21 mouse cellular contexts compared by ENCODE assay signal in the genomic region with DNA sequence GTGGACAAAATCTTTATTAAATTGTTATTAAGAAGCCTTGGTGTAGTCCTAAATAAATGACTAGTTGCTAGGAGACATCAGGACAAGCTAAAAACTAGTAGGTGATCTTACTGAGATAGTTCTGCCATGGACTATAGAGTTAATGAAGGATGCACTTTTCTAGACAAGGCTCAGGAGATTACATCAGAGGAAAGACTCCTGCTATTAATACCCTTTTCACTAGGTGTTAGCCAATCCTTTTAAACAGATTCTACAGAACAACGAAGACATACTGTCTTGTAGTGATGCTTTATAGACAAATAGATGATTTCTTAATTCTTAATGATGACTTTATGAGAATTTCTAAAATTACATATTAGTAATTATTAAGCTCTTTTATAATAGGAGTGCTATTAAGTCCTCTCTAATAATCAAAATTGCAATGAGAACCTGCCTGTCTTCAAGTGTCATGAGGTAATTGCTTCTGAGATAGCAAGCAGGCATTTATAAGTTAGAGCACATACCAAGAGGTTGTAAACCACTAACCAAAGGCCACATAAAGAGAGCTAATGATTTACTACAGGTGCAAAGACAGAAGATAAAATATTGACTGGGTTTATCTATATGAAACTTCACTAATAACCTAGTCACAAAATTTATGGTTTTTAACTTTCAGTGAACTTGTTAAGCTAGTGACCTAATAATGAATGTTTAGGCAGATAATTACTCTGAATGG.
DNase-seq lines count a peak whose midpoint lies in the region; ATAC-seq and TF ChIP-seq lines count a peak whose summit lies in the region.
"Had no signal": no experiment of that assay in that cellular context is flagged by ENCODE, and none has a peak within 500 bp of the region (broad histone marks: within the 10 kb centered on the region; RNA-seq: fewer than 3 reads in every experiment).

No protein-coding gene starts in this region.

- H3K9ac ChIP-seq in intestine, embryonic 15.5 days, result no peak overlapping the region
- no peak overlapping the region for H3K9ac ChIP-seq in intestine, embryonic 16.5 days (ENCODE audit: low read depth, low read length)
- no peak overlapping the region for H3K9ac ChIP-seq in intestine, postnatal 0 days (ENCODE audit: low read depth, low read length)
- H3K9ac ChIP-seq in midbrain, embryonic 13.5 days (replicated peaks), result no peak overlapping the region

- no peak overlapping the region for H3K27ac ChIP-seq in intestine, embryonic 15.5 days
- H3K27ac ChIP-seq in intestine, embryonic 16.5 days (ENCODE audit: low read length), result no peak overlapping the region
- no peak overlapping the region for H3K27ac ChIP-seq in intestine, postnatal 0 days (ENCODE audit: low read depth, low read length)
- no peak overlapping the region for H3K27ac ChIP-seq in midbrain, embryonic 13.5 days

- H3K36me3 ChIP-seq in intestine, embryonic 15.5 days, result no peaks in the 10 kb centered on the region
- no peaks in the 10 kb centered on the region for H3K36me3 ChIP-seq in intestine, embryonic 16.5 days (ENCODE audit: control insufficient read depth, insufficient read depth, low read length)
- no peaks in the 10 kb centered on the region for H3K36me3 ChIP-seq in intestine, postnatal 0 days (ENCODE audit: control insufficient read depth, insufficient read depth)
- no peaks in the 10 kb centered on the region for H3K36me3 ChIP-seq in midbrain, embryonic 13.5 days
- H3K36me3 ChIP-seq: G1E had no signal

- no peaks in the 10 kb centered on the region for H3K27me3 ChIP-seq in intestine, embryonic 15.5 days (replicated peaks)
- no peaks in the 10 kb centered on the region for H3K27me3 ChIP-seq in intestine, embryonic 16.5 days (replicated peaks; ENCODE audit: control insufficient read depth, insufficient read depth, low read length)
- no peaks in the 10 kb centered on the region for H3K27me3 ChIP-seq in intestine, postnatal 0 days (replicated peaks; ENCODE audit: control insufficient read depth, insufficient read depth, low read length)
- H3K27me3 ChIP-seq in midbrain, embryonic 13.5 days, result no peaks in the 10 kb centered on the region
- H3K27me3 ChIP-seq: CH12.LX, Patski had no signal

- H3K9me3 ChIP-seq in intestine, embryonic 15.5 days, result no peaks in the 10 kb centered on the region
- no peaks in the 10 kb centered on the region for H3K9me3 ChIP-seq in intestine, embryonic 16.5 days (ENCODE audit: control insufficient read depth, low read length)
- H3K9me3 ChIP-seq in intestine, postnatal 0 days (ENCODE audit: control insufficient read depth), result no peaks in the 10 kb centered on the region
- no peaks in the 10 kb centered on the region for H3K9me3 ChIP-seq in midbrain, embryonic 13.5 days
- H3K9me3 ChIP-seq: G1E had no signal

- 53% methylated on average over 1 of the region's 1 CpGs for WGBS in intestine, embryonic 15.5 days
- WGBS in intestine, embryonic 16.5 days, result 59% methylated on average over 1 of the region's 1 CpGs
- 40% methylated on average over 1 of the region's 1 CpGs for WGBS in intestine, postnatal 0 days
- 54% methylated on average over 1 of the region's 1 CpGs for WGBS in midbrain, embryonic 13.5 days

- no peak overlapping the region for H3K4me2 ChIP-seq in intestine, embryonic 15.5 days (replicated peaks)
- no peak overlapping the region for H3K4me2 ChIP-seq in intestine, embryonic 16.5 days (ENCODE audit: low read depth, low read length)
- H3K4me2 ChIP-seq in intestine, postnatal 0 days (replicated peaks; ENCODE audit: low read depth), result no peak overlapping the region
- H3K4me2 ChIP-seq in midbrain, embryonic 13.5 days (replicated peaks), result no peak overlapping the region

- ATAC-seq in intestine, embryonic 15.5 days, result peak; percentile 95
- ATAC-seq in intestine, embryonic 16.5 days, result peak; percentile 98
- ATAC-seq in intestine, postnatal 0 days, result peak; percentile 87
- no peak for ATAC-seq in midbrain, embryonic 13.5 days
- ATAC-seq: activated CD4-positive, CD25-positive, alpha-beta regulatory T cell, adult 4 months; CD4-positive, CD25-positive, alpha-beta regulatory T cell, adult 4 months; Patski had no signal

- DNase-seq in kidney, adult 8-10 months, result no peak
- no peak for DNase-seq in lung, postnatal 10 days
- DNase-seq: adrenal gland, adult 2 months; adrenal gland, adult 8-10 months; adrenal gland, postnatal 10 days; adrenal gland, postnatal 14 days; adrenal gland, postnatal 25 days; adrenal gland, postnatal 36 days; B cell, adult 2 months; cerebellum, adult 11 months; cerebellum, adult 11-12 months; cerebellum, adult 18-20 months had no signal

- no peak overlapping the region for H3K4me3 ChIP-seq in intestine, embryonic 15.5 days (replicated peaks)
- no peak overlapping the region for H3K4me3 ChIP-seq in intestine, embryonic 16.5 days (ENCODE audit: low read length)
- H3K4me3 ChIP-seq in intestine, postnatal 0 days (ENCODE audit: low read depth, low read length), result no peak overlapping the region
- no peak overlapping the region for H3K4me3 ChIP-seq in midbrain, embryonic 13.5 days (replicated peaks)

- H3K4me1 ChIP-seq in intestine, embryonic 15.5 days (replicated peaks), result no peaks in the 10 kb centered on the region
- no peaks in the 10 kb centered on the region for H3K4me1 ChIP-seq in intestine, embryonic 16.5 days (ENCODE audit: control insufficient read depth, insufficient read depth, low read length)
- H3K4me1 ChIP-seq in intestine, postnatal 0 days (replicated peaks; ENCODE audit: control insufficient read depth, insufficient read depth, low read length), result no peaks in the 10 kb centered on the region
- H3K4me1 ChIP-seq in midbrain, embryonic 13.5 days (replicated peaks), result no peaks in the 10 kb centered on the region

- no peak for TF ChIP-seq CTCF in intestine, postnatal 0 days (IDR thresholded peaks at IDR 0.05; ENCODE audit: low read depth)
